Mouse (Mus musculus): ENCODE results near the gene Usp19. TPM values are rescaled to one million over a fixed set of nuclear protein-coding genes. Genes with fewer than 3 reads are reported as not detected.

Usp19 gene
- 169 TPM for polyA plus RNA-seq (2017; shearing (Covaris generic))

DNA sequence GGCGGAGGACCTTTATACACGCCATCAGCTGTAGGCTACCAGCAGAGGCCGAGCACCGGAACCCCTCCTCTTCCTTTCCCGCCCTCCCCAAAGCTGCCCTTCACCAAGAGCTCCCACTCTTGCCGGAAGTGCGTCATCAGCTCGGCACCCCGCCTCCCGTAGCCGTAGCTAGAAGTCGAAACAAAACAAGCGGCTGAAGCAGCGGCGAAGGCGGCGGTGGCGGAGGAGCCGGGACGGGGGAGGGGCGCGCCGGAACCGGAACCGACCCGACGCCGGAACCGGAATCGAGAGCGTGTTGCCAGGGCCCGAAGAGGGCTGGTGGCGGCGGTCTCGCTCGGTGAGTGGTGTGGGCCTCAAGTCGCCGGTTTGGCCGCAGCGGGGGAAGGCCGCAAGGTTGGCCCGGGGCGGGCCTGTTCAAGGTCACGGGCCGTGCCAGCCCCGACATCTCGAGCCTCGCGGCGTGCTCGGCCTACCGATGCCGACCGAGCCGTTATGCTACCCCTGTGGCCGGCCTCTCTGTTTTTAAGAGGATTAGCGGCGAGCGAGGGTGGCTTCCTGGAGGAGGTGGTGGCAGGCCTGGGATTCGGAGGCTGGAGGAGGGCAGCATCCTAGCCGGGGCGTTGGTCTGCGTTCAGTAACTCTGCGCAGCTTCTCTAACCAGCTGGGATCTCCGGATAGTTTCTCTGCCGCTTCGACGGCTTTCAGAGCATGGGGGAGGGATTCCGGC, at the start of gene Usp19:
Gene Usp19, plus strand, starts transcription at position 44 of the 727 bp plus-strand sequence.

DNA sequence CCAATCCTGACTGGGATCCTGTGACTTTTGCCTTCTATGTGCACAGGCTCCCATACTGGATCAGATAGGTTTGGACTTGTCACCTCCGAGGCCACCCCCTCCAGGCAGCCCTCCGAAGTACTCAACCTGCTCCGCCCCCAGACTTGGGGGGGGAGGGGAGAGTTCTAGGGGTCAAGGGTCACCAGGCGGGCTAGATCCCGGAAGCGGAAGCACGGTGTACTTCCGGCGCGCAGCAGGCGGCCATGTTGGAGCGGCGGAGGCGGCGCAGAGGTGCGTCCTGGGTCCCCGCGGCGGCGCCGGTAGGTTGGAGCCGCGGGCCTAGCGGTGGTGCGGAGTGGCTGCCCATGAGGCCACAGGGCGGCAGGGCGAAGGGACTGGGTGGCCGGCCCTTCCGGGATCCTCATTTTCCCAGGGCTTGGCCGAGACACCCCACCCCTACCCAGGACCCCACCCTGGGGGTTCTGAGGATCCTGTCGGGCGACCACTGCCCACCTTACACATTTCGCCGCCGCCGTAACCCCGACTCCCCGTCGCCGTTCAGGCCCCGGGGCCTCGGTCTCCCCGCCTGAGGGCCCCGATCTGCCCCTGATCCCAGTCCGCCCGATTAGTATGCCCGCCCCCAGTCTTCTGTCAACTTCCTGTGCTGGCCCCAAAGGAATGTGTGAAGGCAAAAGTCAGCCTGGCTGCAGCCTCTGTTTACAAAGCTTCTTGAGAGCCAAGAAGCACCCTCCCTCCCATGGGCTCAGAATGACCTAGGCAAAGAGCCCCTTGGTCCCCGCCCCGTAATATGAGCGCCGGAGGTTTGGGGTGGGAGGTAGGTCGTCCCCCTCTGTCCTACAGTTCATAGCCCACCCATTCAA, 29.9 kb upstream of the Usp19 start, which contains the start of gene Ccdc71:
Gene Ccdc71, plus strand, starts transcription at position 209 of the 860 bp plus-strand sequence.

DNA sequence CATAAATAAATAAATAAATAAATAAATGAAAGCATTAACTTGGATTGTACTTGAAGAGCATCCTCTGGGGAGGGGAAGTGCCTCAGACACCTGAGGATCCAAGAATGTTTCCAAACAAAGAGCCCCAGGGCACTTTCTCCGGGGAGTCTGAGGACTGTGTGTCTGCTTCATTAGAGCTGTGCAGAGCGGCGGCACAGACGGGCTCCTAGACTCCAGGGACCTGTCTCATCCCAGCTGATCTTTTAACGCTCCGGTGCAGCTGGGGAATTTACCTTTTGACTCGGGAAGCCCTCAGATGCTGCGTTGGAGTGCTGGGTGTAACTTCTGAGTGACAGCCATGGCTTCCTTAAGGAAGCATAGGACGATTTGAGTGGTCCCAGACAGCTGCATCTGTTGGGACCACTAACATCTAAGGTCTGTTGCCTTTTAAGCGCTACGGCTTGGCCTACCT, 29.2 kb upstream of the Usp19 start, which contains the start of gene Klhdc8b:
Gene Klhdc8b, minus strand, starts transcription at position 401 of the 451 bp plus-strand sequence.

DNA sequence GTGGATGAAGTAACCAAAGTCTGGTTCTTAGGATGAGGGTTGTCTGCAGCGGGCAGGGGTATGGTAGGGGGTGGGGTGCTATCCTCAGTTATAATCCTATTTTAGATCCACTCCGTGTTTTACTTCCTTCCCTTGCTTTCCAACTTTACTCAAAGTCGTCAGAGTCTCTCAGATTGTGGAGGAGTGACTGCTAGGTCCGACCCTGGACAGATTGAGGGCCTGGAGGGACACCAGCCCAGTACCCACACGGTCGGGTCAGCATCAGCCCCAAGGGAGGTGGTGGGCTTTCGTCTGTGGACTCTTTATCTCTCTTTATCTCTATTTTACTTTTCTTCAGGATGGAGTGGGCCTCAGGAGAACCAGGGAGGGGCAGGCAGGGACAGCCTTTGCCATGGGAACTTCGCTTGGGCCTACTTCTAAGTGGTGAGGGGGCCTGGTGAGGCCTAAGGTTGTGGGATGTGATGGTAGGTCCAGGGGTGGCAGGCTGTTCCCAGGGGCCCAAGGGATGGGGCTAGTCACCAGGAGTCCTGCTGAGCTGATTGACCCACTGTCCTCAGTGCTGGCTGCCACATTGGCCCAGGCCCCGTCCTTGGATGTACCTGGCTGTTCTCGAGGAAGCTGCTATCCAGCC, 10.6 kb upstream of the Usp19 start, which contains the start of gene Lamb2:
Gene Lamb2, plus strand, starts transcription at position 16 of the 631 bp plus-strand sequence.

DNA sequence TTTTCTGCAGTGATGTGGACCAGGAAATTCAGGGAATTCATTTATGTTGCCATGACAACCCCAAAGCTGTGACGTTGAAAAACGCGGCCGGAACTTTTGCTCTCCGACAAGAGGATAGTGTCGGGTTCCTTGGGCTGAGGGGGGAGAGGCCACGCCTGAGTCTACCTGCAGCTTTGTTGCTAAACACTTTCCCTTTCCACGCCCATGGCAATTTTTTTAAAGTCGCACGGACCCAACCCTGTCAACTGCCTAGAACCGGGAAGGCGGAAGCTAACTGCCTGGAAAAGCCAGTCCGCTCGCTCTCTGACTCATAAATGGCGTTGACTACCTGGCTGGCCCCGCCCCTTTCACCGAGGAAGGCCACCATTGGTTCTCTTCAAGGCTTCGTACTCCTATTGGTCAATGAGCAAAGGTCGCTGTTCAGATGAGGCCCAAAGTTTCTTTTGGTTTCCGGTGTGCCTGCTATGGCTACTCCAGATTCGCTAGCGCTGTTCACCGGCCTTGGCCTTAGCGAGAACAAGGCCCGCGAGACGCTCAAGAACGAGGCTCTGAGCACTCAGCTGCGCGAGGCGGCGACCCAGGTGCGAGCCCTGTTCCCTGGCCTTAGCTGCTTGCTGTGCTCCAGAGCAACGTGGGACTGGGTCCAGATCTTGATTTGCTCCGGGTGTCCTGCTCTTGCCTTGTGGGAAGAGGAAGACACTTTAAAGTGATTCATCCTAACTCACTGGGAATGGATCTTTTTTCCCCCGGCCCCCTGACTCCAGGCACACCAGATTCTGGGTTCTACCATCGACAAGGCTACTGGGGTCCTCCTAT, 17.4 kb downstream of the Usp19 start, which contains the start of gene Qars:
Gene Qars, plus strand, starts transcription at position 88 of the 816 bp plus-strand sequence.

DNA sequence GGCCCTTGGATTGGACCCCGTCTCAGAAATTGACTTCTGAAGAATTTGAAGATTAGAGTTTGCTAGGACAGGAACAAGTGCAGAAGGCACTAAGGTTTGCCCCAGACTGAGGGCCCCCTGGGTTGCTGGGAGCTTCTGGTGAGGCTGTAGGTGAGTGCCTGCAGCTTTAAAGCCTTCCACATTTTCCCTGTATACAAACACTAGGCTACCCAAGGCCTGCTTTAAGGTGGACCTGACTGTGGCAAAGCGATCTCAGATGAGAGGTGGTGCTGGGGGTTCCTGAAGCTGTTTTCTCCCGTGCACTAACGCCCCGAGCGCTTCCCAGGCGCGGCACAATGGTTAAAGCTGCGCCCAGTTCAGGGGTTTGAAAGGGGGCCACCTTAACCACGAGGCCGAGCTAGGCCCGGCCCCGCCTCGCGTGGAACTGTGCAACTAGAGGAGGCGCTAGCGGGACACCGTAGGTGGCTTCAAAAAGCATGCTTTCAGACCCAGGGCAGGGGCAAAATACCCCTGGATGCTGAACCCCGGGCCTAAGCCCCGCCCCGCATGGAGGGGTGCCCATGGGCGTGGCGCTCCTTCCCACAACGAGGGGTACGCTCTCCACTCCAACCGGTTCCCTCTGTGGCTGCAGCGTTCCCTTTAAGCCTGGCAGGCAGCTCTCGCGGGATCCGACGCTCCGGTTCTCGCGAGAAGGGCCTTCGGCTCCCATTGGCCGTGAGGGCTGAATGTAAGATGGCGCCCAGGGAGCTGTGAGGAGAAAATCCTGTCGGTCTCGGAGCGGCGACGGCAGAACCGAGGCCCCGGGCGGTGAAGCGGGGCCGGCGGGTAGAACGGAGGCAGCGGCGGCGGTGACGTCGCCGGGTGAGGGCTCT, 26.2 kb downstream of the Usp19 start, which contains the start of gene Qrich1:
Gene Qrich1, plus strand, starts transcription at position 427 of the 872 bp plus-strand sequence.

Other genes with a start within 250 kb of the Usp19 start
- 6.7 TPM for gene Dag1, start 226.6 kb upstream of the Usp19 start, polyA plus RNA-seq (2017; shearing (Covaris generic))
- 2.3 TPM for gene Nicn1, start 200.2 kb upstream of the Usp19 start, polyA plus RNA-seq (2017; shearing (Covaris generic))
- 0.56 TPM for gene Amt, start 193.7 kb upstream of the Usp19 start, polyA plus RNA-seq (2017; shearing (Covaris generic))
- 391 TPM for gene Rhoa, start 184.5 kb upstream of the Usp19 start, polyA plus RNA-seq (2017; shearing (Covaris generic))
- gene Tcta, start 184.4 kb upstream of the Usp19 start, polyA plus RNA-seq (2017; shearing (Covaris generic)) = 17.6 TPM
- 741 TPM for gene Gpx1, start 151.7 kb upstream of the Usp19 start, polyA plus RNA-seq (2017; shearing (Covaris generic))
- gene Usp4, start 142.7 kb upstream of the Usp19 start, polyA plus RNA-seq (2017; shearing (Covaris generic)) = 160 TPM
- 4.3 TPM for gene 1700102P08Rik, start 97.8 kb upstream of the Usp19 start, polyA plus RNA-seq (2017; shearing (Covaris generic))
- gene Ccdc36, start 62.1 kb upstream of the Usp19 start, polyA plus RNA-seq (2017; shearing (Covaris generic)) = not detected
- not detected for gene BC048562, start 54.1 kb upstream of the Usp19 start, polyA plus RNA-seq (2017; shearing (Covaris generic))
- gene Ccdc71, start 30.1 kb upstream of the Usp19 start, polyA plus RNA-seq (2017; shearing (Covaris generic)) = 54.7 TPM
- gene Klhdc8b, start 29.0 kb upstream of the Usp19 start, polyA plus RNA-seq (2017; shearing (Covaris generic)) = 5.2 TPM
- 0.20 TPM for gene Lamb2, start 10.9 kb upstream of the Usp19 start, polyA plus RNA-seq (2017; shearing (Covaris generic))
- gene Qars, start 17.1 kb downstream of the Usp19 start, polyA plus RNA-seq (2017; shearing (Covaris generic)) = 111 TPM
- gene Qrich1, start 26.2 kb downstream of the Usp19 start, polyA plus RNA-seq (2017; shearing (Covaris generic)) = 148 TPM
- 103 TPM for gene Impdh2, start 69.7 kb downstream of the Usp19 start, polyA plus RNA-seq (2017; shearing (Covaris generic))
- gene Ndufaf3, start 76.8 kb downstream of the Usp19 start, polyA plus RNA-seq (2017; shearing (Covaris generic)) = 79.9 TPM
- 158 TPM for gene Dalrd3, start 79.3 kb downstream of the Usp19 start, polyA plus RNA-seq (2017; shearing (Covaris generic))
- gene Wdr6, start 88.1 kb downstream of the Usp19 start, polyA plus RNA-seq (2017; shearing (Covaris generic)) = 99.9 TPM
- 16.5 TPM for gene P4htm, start 107.1 kb downstream of the Usp19 start, polyA plus RNA-seq (2017; shearing (Covaris generic))
- gene Arih2, start 158.8 kb downstream of the Usp19 start, polyA plus RNA-seq (2017; shearing (Covaris generic)) = 72.9 TPM
- gene Slc25a20, start 171.5 kb downstream of the Usp19 start, polyA plus RNA-seq (2017; shearing (Covaris generic)) = 57.1 TPM
- 3.2 TPM for gene Prkar2a, start 198.7 kb downstream of the Usp19 start, polyA plus RNA-seq (2017; shearing (Covaris generic))

Measured in activated CD4-positive, CD25-positive, alpha-beta regulatory T cell, adult 9 weeks (primary cell).